Mouse (Mus musculus): ENCODE measurements around the gene Sumf1. TPM values are rescaled to one million over a fixed set of nuclear protein-coding genes. Genes with fewer than 3 reads are reported as not detected.

Sumf1 gene
- polyA plus RNA-seq, 1 experiment: 14.3 TPM

GRCm38 (mm10) chr6:108214294-108214925 lies 29.0 kb upstream of the Sumf1 start:
- 0 out of 2 replicates have a peak overlapping the region, but pooled peaks have one; percentile 22 for H3K27ac ChIP-seq (ENCODE audit: control insufficient read depth, insufficient read depth, low read depth, low read length, poor library complexity)

GRCm38 (mm10) chr6:108213481-108214293 lies 28.3 kb upstream of the Sumf1 start:
- under 1% methylated on average over 29 of the region's 29 CpGs for WGBS
- no peaks in the 10 kb centered on the region for H3K4me1 ChIP-seq (ENCODE audit: control insufficient read depth, insufficient read depth, low read length)
- TF ChIP-seq CTCF (IDR thresholded peaks at IDR 0.05; ENCODE audit: control insufficient read depth, insufficient read depth, low read length) (no peak), POLR2A (IDR thresholded peaks at IDR 0.05; ENCODE audit: borderline replicate concordance, control insufficient read depth, low read depth, low read length) (no peak)
- peak overlapping the region; percentile 98 for H3K4me3 ChIP-seq (replicated peaks; ENCODE audit: control insufficient read depth, low read depth, low read length)
- H3K27ac ChIP-seq (ENCODE audit: control insufficient read depth, insufficient read depth, low read depth, low read length, poor library complexity): peak overlapping the region; percentile 42

More at GRCm38 (mm10) chr6:108214294-108214925, 29.0 kb upstream of the Sumf1 start:
- 1% methylated on average over 10 of the region's 10 CpGs for WGBS
- Histone ChIP-seq H3K4me3 (replicated peaks; ENCODE audit: control insufficient read depth, low read depth, low read length) (peak overlapping the region; percentile 98), H3K4me1 (ENCODE audit: control insufficient read depth, insufficient read depth, low read length) (no peaks in the 10 kb centered on the region)
- TF ChIP-seq CTCF (IDR thresholded peaks at IDR 0.05; ENCODE audit: control insufficient read depth, insufficient read depth, low read length): no peak
- TF ChIP-seq POLR2A (IDR thresholded peaks at IDR 0.05; ENCODE audit: borderline replicate concordance, control insufficient read depth, low read depth, low read length): no peak

- no peaks in the 10 kb centered on the region for H3K4me1 ChIP-seq (ENCODE audit: control insufficient read depth, insufficient read depth, low read length)
- peak within 1 kb of the TSS; percentile 98 for H3K4me3 ChIP-seq (replicated peaks; ENCODE audit: control insufficient read depth, low read depth, low read length)
- H3K27ac ChIP-seq (ENCODE audit: control insufficient read depth, insufficient read depth, low read depth, low read length, poor library complexity): peak within 1 kb of the TSS; percentile 42
- TF ChIP-seq CTCF (IDR thresholded peaks at IDR 0.05; ENCODE audit: control insufficient read depth, insufficient read depth, low read length): no peak
- TF ChIP-seq POLR2A (IDR thresholded peaks at IDR 0.05; ENCODE audit: borderline replicate concordance, control insufficient read depth, low read depth, low read length): peak; percentile 97
- WGBS: under 1% methylated on average over 27 of the region's 27 CpGs
Measured at GRCm38 (mm10) chr6:108212881-108213295, 27.5 kb upstream of the Sumf1 start, which contains the start of gene Itpr1. Gene Itpr1, plus strand, starts transcription at chr6:108213096.

- Histone ChIP-seq H3K4me3 (replicated peaks; ENCODE audit: control insufficient read depth, low read depth, low read length) (peak overlapping the region; percentile 98), H3K27ac (ENCODE audit: control insufficient read depth, insufficient read depth, low read depth, low read length, poor library complexity) (no peak overlapping the region), H3K4me1 (ENCODE audit: control insufficient read depth, insufficient read depth, low read length) (no peaks in the 10 kb centered on the region)
- no peak for TF ChIP-seq POLR2A (IDR thresholded peaks at IDR 0.05; ENCODE audit: borderline replicate concordance, control insufficient read depth, low read depth, low read length)
- no peak for TF ChIP-seq CTCF (IDR thresholded peaks at IDR 0.05; ENCODE audit: control insufficient read depth, insufficient read depth, low read length)
- WGBS: 8% methylated on average over 36 of the region's 36 CpGs
Measured at GRCm38 (mm10) chr6:108211896-108212880, 26.8 kb upstream of the Sumf1 start.

GRCm38 (mm10) chr6:108206914-108207566 lies 21.7 kb upstream of the Sumf1 start:
- Histone ChIP-seq H3K4me1 (ENCODE audit: control insufficient read depth, insufficient read depth, low read length) (no peaks in the 10 kb centered on the region; the same call in 1 of the 2 replicates), H3K4me3 (replicated peaks; ENCODE audit: control insufficient read depth, low read depth, low read length) (no peak overlapping the region), H3K27ac (ENCODE audit: control insufficient read depth, insufficient read depth, low read depth, low read length, poor library complexity) (no peak overlapping the region)
- 73% methylated on average over 5 of the region's 5 CpGs for WGBS
- TF ChIP-seq POLR2A (IDR thresholded peaks at IDR 0.05; ENCODE audit: borderline replicate concordance, control insufficient read depth, low read depth, low read length): no peak
- no peak for TF ChIP-seq CTCF (IDR thresholded peaks at IDR 0.05; ENCODE audit: control insufficient read depth, insufficient read depth, low read length)

- no peak overlapping the region for H3K4me3 ChIP-seq (replicated peaks; ENCODE audit: control insufficient read depth, low read depth, low read length)
- 79% methylated on average over 4 of the region's 4 CpGs for WGBS
- TF ChIP-seq CTCF (IDR thresholded peaks at IDR 0.05; ENCODE audit: control insufficient read depth, insufficient read depth, low read length) (no peak), POLR2A (IDR thresholded peaks at IDR 0.05; ENCODE audit: borderline replicate concordance, control insufficient read depth, low read depth, low read length) (no peak)
- no peaks in the 10 kb centered on the region; the same call in 1 of the 2 replicates for H3K4me1 ChIP-seq (ENCODE audit: control insufficient read depth, insufficient read depth, low read length)
- H3K27ac ChIP-seq (ENCODE audit: control insufficient read depth, insufficient read depth, low read depth, low read length, poor library complexity): no peak overlapping the region
Measured at GRCm38 (mm10) chr6:108206145-108206544, 20.8 kb upstream of the Sumf1 start.

- 92% methylated on average over 2 of the region's 2 CpGs for WGBS
- Histone ChIP-seq H3K27ac (ENCODE audit: control insufficient read depth, insufficient read depth, low read depth, low read length, poor library complexity) (no peak overlapping the region), H3K4me1 (ENCODE audit: control insufficient read depth, insufficient read depth, low read length) (no peaks in the 10 kb centered on the region; the same call in 1 of the 2 replicates), H3K4me3 (replicated peaks; ENCODE audit: control insufficient read depth, low read depth, low read length) (no peak overlapping the region)
- TF ChIP-seq CTCF (IDR thresholded peaks at IDR 0.05; ENCODE audit: control insufficient read depth, insufficient read depth, low read length) (no peak), POLR2A (IDR thresholded peaks at IDR 0.05; ENCODE audit: borderline replicate concordance, control insufficient read depth, low read depth, low read length) (no peak)
Measured at GRCm38 (mm10) chr6:108204322-108204721, 18.9 kb upstream of the Sumf1 start.

Measured in bone marrow, adult 2 months (tissue).